Mouse (Mus musculus) heart, adult 2 months (tissue): ENCODE data around the gene Rapgef2.

Experiments
- CTCF ChIP-seq: fragments of 200-600 bp; IDR thresholded peaks from 2 replicates; pipeline ENCODE4 v1.8.1; 2022; ENCODE audit warnings: antibody characterized with exemption, mild to moderate bottlenecking, moderate library complexity
- POLR2A ChIP-seq: fragments of 200-500 bp; IDR thresholded peaks from 2 replicates; pipeline ENCODE4 v1.6.1; 2011; ENCODE audit warnings: mild to moderate bottlenecking, low read depth, low read length, control low read depth; ENCODE audit not compliant: insufficient read depth

- no peak for TF ChIP-seq CTCF
- no peak for TF ChIP-seq POLR2A
These were observed 106.2 kb downstream of the Rapgef2 start for GRCm38 (mm10) chr3:79180086-79180485.
